Comparison of ENCODE assay signal across 22 mouse cellular contexts in the genomic region with DNA sequence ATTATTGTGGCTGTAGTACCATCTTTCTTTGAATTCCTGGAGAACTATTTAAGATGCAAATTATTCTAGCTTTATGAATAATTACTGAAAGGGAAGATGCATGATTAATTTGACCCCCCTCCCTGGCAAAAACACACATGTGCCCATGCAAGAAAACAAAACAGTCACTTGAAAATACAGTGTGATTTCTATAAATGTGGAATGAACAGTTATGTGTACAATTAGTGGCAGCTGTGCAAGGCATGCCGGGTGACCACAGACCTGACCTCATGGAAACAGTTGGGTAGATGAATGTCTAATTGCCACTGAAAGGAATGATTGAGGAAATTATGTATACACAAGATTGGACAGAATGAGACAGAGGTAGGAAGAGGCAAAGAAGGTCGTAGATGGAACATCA.
DNase-seq lines count a peak whose midpoint lies in the region; ATAC-seq and TF ChIP-seq lines count a peak whose summit lies in the region.
"Had no signal": no experiment of that assay in that cellular context is flagged by ENCODE, and none has a peak within 500 bp of the region (broad histone marks: within the 10 kb centered on the region; RNA-seq: fewer than 3 reads in every experiment).

No protein-coding gene starts in this region.

- no peaks in the 10 kb centered on the region for H3K9me3 ChIP-seq in forebrain, embryonic 14.5 days (replicated peaks; ENCODE audit: control insufficient read depth, low read length)
- no peaks in the 10 kb centered on the region; the same call in 1 of the 2 replicates for H3K9me3 ChIP-seq in forebrain, embryonic 16.5 days (ENCODE audit: control insufficient read depth, low read length)
- H3K9me3 ChIP-seq: embryonic facial prominence, embryonic 13.5 days; embryonic facial prominence, embryonic 15.5 days had no signal

- 76% methylated on average over 2 of the region's 2 CpGs for WGBS in forebrain, embryonic 14.5 days
- WGBS in forebrain, embryonic 16.5 days: 59% methylated on average over 2 of the region's 2 CpGs

- no peak overlapping the region for H3K4me3 ChIP-seq in forebrain, embryonic 14.5 days (ENCODE audit: low read depth, low read length)
- H3K4me3 ChIP-seq in forebrain, embryonic 16.5 days (replicated peaks; ENCODE audit: low read length): no peak overlapping the region
- H3K4me3 ChIP-seq: embryonic facial prominence, embryonic 13.5 days; embryonic facial prominence, embryonic 15.5 days; erythroblast, embryonic 14.5 days had no signal

- no peaks in the 10 kb centered on the region for H3K36me3 ChIP-seq in forebrain, embryonic 14.5 days (ENCODE audit: control insufficient read depth, insufficient read depth, low read length)
- no peaks in the 10 kb centered on the region for H3K36me3 ChIP-seq in forebrain, embryonic 16.5 days (ENCODE audit: control insufficient read depth, insufficient read depth)
- H3K36me3 ChIP-seq: embryonic facial prominence, embryonic 13.5 days; embryonic facial prominence, embryonic 15.5 days had no signal

- H3K4me1 ChIP-seq in forebrain, embryonic 14.5 days (ENCODE audit: control insufficient read depth, insufficient read depth, low read length): no peaks in the 10 kb centered on the region
- no peaks in the 10 kb centered on the region for H3K4me1 ChIP-seq in forebrain, embryonic 16.5 days (replicated peaks; ENCODE audit: control insufficient read depth, insufficient read depth, low read length)
- H3K4me1 ChIP-seq: embryonic facial prominence, embryonic 13.5 days; embryonic facial prominence, embryonic 15.5 days had no signal

- no peak overlapping the region for H3K9ac ChIP-seq in forebrain, embryonic 14.5 days (ENCODE audit: low read length)
- no peak overlapping the region for H3K9ac ChIP-seq in forebrain, embryonic 16.5 days (replicated peaks; ENCODE audit: low read depth, low read length)
- H3K9ac ChIP-seq: embryonic facial prominence, embryonic 13.5 days; embryonic facial prominence, embryonic 15.5 days had no signal

- TF ChIP-seq POLR2A in brain, embryonic 14.5 days (IDR thresholded peaks at IDR 0.05; ENCODE audit: borderline replicate concordance, extremely low read depth, insufficient read depth, insufficient read length, poor library complexity, severe bottlenecking): no peak

- no peak overlapping the region for H3K27ac ChIP-seq in forebrain, embryonic 14.5 days (ENCODE audit: low read depth, low read length)
- H3K27ac ChIP-seq in forebrain, embryonic 16.5 days (ENCODE audit: low read length): no peak overlapping the region
- H3K27ac ChIP-seq: embryonic facial prominence, embryonic 13.5 days; embryonic facial prominence, embryonic 15.5 days had no signal

- H3K27me3 ChIP-seq in forebrain, embryonic 14.5 days (replicated peaks; ENCODE audit: control insufficient read depth, insufficient read depth, low read length): no peaks in the 10 kb centered on the region
- no peaks in the 10 kb centered on the region for H3K27me3 ChIP-seq in forebrain, embryonic 16.5 days (replicated peaks; ENCODE audit: control insufficient read depth, insufficient read depth, low read length)
- H3K27me3 ChIP-seq: embryonic facial prominence, embryonic 13.5 days; embryonic facial prominence, embryonic 15.5 days; Patski had no signal

- TF ChIP-seq CTCF in brain, embryonic 14.5 days (IDR thresholded peaks at IDR 0.05; ENCODE audit: borderline replicate concordance, extremely low read depth, insufficient read depth, insufficient read length): no peak

- peak; percentile 22 for DNase-seq in forebrain, embryonic 14.5 days (ENCODE audit: low spot score)
- peak; percentile 37 for DNase-seq in retina, postnatal 1 day
- no peak for DNase-seq in retina, embryonic 14.5 days (ENCODE audit: low spot score)
- DNase-seq in brain, embryonic 14.5 days (ENCODE audit: low read depth): peak; percentile 54
- DNase-seq in thymus, postnatal 14 days: no peak
- no peak for DNase-seq in frontal cortex, postnatal 14 days (ENCODE audit: low spot score in 2 of 2)
- DNase-seq: adrenal gland, adult 8-10 months; adrenal gland, postnatal 14 days; adrenal gland, postnatal 36 days; cerebellum, adult 11 months; cerebellum, adult 18-20 months; cerebellum, adult 8-10 months; cerebellum, adult 9-11 months; cerebellum, postnatal 14 days; cerebellum, postnatal 36 days; embryo, embryonic 11 days had no signal

- ATAC-seq in forebrain, embryonic 14.5 days: peak; percentile 52; the same call in 1 of the 2 replicates
- no peak; the same call in 1 of the 2 replicates for ATAC-seq in forebrain, embryonic 16.5 days
- ATAC-seq: activated CD4-positive, CD25-positive, alpha-beta regulatory T cell, adult 4 months; Patski had no signal

- no peak overlapping the region for H3K4me2 ChIP-seq in forebrain, embryonic 14.5 days (ENCODE audit: low read length)
- no peak overlapping the region for H3K4me2 ChIP-seq in forebrain, embryonic 16.5 days (ENCODE audit: low read length)
- H3K4me2 ChIP-seq: embryonic facial prominence, embryonic 13.5 days; embryonic facial prominence, embryonic 15.5 days had no signal

Comparison
In these comparisons a context has a peak if more than half of its experiments do, and no peak if none do; other contexts are left out.
1. DNase-seq: peak in forebrain, embryonic 14.5 days (single experiment), retina, postnatal 1 day (single experiment) and brain, embryonic 14.5 days (single experiment); none in retina, embryonic 14.5 days (single experiment), thymus, postnatal 14 days (single experiment) and frontal cortex, postnatal 14 days (0 of 2).